Mouse (Mus musculus) megakaryocyte, embryonic 14.5 days (primary cell): Measurements from ENCODE around the gene Dram1. TPM values are rescaled to one million over a fixed set of nuclear protein-coding genes. Genes with fewer than 3 reads are reported as not detected.

Source experiments
- H3K27me3 ChIP-seq: replicated peaks from 2 replicates; pipeline ENCODE3; 2012; ENCODE audit warnings: inconsistent platforms
- H3K36me3 ChIP-seq: replicated peaks from 2 replicates; pipeline ENCODE3; 2012; ENCODE audit warnings: low read length, inconsistent platforms, mixed read lengths
- H3K4me1 ChIP-seq: 2 replicates; pipeline ENCODE4 v1.6.1; 2012; ENCODE audit warnings: inconsistent platforms
- H3K4me3 ChIP-seq: replicated peaks from 2 replicates; pipeline ENCODE3; 2012; ENCODE audit warnings: moderate library complexity, mild to moderate bottlenecking, inconsistent platforms
- H3K9me3 ChIP-seq: 2 replicates; pipeline ENCODE4 v1.6.1; 2012; ENCODE audit warnings: inconsistent platforms
- FLI1 ChIP-seq: IDR thresholded peaks from 2 replicates; pipeline ENCODE4 v1.6.1; 2012; ENCODE audit warnings: low read length, inconsistent platforms, mixed read lengths
- GATA1 ChIP-seq: IDR thresholded peaks from 3 replicates; pipeline ENCODE4 v1.6.1; 2012; ENCODE audit warnings: mixed read lengths, low read length, inconsistent platforms, borderline replicate concordance
- polyA plus RNA-seq: library from polyadenylated mRNA; stranded (reverse); fragments of >175 nt; gene quantifications from 2 replicates; pipeline ENCODE4 v1.2.3, GENCODE M21; 2012; ENCODE audit warnings: low replicate concordance; ENCODE audit not compliant: insufficient read depth

The Dram1 gene
- polyA plus RNA-seq, 1 experiment = 0.72 TPM

DNA sequence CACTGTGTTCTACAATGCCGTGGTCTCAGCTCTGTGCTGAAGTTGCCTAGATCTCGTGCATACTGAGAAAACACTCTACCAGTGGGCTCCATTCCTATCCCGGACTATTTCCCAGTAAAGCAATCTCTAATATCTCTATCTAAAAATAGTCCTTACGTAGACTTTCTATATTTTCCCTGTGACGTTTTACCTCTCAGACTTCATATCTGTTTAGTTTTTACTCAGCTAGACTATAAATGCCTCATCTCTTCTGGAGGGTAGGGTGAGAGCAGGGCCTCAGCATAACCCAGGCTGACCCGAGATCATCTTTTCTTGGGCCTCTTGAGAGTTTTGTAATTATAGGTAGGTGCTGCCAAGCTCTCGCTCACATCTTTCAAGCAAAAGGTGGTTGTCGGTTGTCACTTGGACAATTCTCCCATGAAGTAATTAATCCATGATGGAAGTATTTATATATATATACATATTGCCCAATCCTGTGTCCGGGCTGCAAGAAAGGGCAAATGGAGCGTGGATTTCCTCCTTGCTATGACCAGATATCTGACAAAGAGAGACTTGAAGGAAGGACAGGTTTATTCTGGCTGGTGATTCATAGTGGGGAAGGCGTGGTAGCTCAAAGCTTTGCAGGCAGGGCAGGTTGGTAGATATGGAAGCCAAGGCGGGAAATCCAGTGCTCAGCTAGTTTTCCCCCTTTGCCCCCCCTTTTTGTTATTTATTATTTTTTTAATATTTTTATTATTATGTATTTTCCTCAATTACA is 29.2 kb upstream of the Dram1 start:
- Histone ChIP-seq H3K9me3 (no peaks in the 10 kb centered on the region), H3K36me3 (peaks cover 17% of the 10 kb centered on the region), H3K4me1 (no peaks in the 10 kb centered on the region), H3K27me3 (no peaks in the 10 kb centered on the region), H3K4me3 (no peak overlapping the region)
- TF ChIP-seq FLI1 (no peak), GATA1 (no peak)

DNA sequence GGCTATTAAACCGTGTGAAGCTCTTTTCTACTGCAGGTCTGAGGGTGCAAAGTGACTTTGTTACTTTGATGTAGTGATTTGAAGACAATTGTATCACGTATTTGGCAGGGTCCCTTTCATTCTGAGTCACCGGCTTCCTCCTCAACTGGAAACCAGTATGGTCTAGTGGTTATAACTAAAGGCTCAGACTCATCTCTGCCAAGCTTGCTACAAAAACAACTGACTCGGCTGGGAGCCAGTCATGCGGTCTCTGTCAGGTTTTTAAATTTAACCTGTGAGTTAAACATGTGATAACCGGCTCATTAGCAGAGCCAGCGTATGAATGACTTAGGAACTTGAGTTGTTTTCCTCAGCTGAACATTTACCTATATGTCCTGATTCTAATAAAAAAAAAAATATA is 26.9 kb upstream of the Dram1 start:
- 0 out of 2 replicates have a peak, but pooled peaks cover 3% of the 10 kb centered on the region for H3K9me3 ChIP-seq
- no peak overlapping the region for H3K4me3 ChIP-seq
- H3K27me3 ChIP-seq = no peaks in the 10 kb centered on the region
- peaks cover 16% of the 10 kb centered on the region for H3K36me3 ChIP-seq
- TF ChIP-seq GATA1 (no peak), FLI1 (no peak)
- H3K4me1 ChIP-seq = no peaks in the 10 kb centered on the region

DNA sequence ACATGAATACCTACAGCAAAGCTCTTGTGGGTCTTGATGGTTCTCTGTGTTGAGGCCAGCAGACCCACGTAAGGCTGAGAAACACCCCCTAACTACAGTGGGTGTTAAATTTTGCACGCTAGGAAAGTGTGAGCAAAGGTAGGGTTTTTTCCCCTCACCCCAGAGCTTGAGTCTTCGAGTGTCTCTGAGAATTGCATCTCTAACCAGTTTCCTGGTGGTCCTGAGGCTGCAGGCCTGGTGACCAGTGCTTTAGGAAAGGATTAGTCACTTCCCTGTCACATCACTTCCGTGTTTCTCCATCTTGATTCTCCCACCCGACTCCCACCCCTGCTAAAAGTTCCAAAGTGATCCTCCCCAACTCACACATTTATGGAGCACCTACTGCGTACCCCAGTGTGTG is 25.3 kb upstream of the Dram1 start:
- no peaks in the 10 kb centered on the region for H3K4me1 ChIP-seq
- H3K4me3 ChIP-seq = no peak overlapping the region
- no peaks in the 10 kb centered on the region for H3K27me3 ChIP-seq
- TF ChIP-seq GATA1 (no peak), FLI1 (no peak)
- peaks cover 31% of the 10 kb centered on the region for H3K36me3 ChIP-seq
- H3K9me3 ChIP-seq = 0 out of 2 replicates have a peak, but pooled peaks cover 3% of the 10 kb centered on the region

GRCm38 (mm10) chr10:88403021-88403420 is 24.1 kb upstream of the Dram1 start:
- Histone ChIP-seq H3K4me3 (no peak overlapping the region), H3K36me3 (peaks cover 31% of the 10 kb centered on the region), H3K27me3 (no peaks in the 10 kb centered on the region), H3K9me3 (0 out of 2 replicates have a peak, but pooled peaks cover 3% of the 10 kb centered on the region), H3K4me1 (no peaks in the 10 kb centered on the region)
- TF ChIP-seq FLI1 = no peak
- TF ChIP-seq GATA1 = no peak

DNA sequence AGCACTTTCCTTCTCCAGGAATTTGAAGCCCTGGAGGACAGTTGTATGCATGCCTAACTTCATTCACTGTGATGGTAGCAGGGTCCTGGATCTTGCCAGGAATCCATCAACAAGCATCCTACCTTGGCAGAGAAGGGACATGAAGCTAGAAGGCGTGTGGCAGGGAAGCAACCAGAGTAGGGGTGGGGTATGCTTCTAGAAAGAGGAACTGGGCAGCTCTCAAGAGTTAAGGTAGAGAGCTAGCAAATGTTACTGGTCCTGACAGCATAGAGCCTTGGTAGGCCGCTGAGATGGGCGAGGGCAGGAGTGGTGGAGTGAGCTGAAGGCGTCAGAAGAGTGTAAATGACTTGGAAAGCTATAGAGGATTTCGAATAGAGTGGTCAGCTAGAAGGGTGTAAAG is 20.4 kb upstream of the Dram1 start:
- Histone ChIP-seq H3K4me1 (no peaks in the 10 kb centered on the region), H3K4me3 (no peak overlapping the region), H3K36me3 (peaks cover 28% of the 10 kb centered on the region), H3K27me3 (no peaks in the 10 kb centered on the region), H3K9me3 (0 out of 2 replicates have a peak, but pooled peaks cover 3% of the 10 kb centered on the region)
- TF ChIP-seq FLI1 (no peak), GATA1 (no peak)

- no peak overlapping the region for H3K4me3 ChIP-seq
- 0 out of 2 replicates have a peak, but pooled peaks cover 3% of the 10 kb centered on the region for H3K9me3 ChIP-seq
- no peaks in the 10 kb centered on the region for H3K27me3 ChIP-seq
- no peak for TF ChIP-seq FLI1
- TF ChIP-seq GATA1 = no peak
- no peaks in the 10 kb centered on the region for H3K4me1 ChIP-seq
- H3K36me3 ChIP-seq = peaks cover 29% of the 10 kb centered on the region
These were observed 19.9 kb upstream of the Dram1 start for GRCm38 (mm10) chr10:88398668-88399243.

GRCm38 (mm10) chr10:88392181-88392847 is 13.4 kb upstream of the Dram1 start:
- Histone ChIP-seq H3K9me3 (no peaks in the 10 kb centered on the region), H3K4me3 (no peak overlapping the region), H3K36me3 (peaks cover 16% of the 10 kb centered on the region), H3K27me3 (no peaks in the 10 kb centered on the region), H3K4me1 (peaks cover 21% of the 10 kb centered on the region)
- TF ChIP-seq FLI1 (no peak), GATA1 (no peak)

GRCm38 (mm10) chr10:88391495-88391894 is 12.6 kb upstream of the Dram1 start:
- TF ChIP-seq GATA1 (no peak), FLI1 (no peak)
- no peaks in the 10 kb centered on the region for H3K27me3 ChIP-seq
- peaks cover 22% of the 10 kb centered on the region for H3K4me1 ChIP-seq
- H3K9me3 ChIP-seq = no peaks in the 10 kb centered on the region
- peaks cover 16% of the 10 kb centered on the region for H3K36me3 ChIP-seq
- no peak overlapping the region for H3K4me3 ChIP-seq

DNA sequence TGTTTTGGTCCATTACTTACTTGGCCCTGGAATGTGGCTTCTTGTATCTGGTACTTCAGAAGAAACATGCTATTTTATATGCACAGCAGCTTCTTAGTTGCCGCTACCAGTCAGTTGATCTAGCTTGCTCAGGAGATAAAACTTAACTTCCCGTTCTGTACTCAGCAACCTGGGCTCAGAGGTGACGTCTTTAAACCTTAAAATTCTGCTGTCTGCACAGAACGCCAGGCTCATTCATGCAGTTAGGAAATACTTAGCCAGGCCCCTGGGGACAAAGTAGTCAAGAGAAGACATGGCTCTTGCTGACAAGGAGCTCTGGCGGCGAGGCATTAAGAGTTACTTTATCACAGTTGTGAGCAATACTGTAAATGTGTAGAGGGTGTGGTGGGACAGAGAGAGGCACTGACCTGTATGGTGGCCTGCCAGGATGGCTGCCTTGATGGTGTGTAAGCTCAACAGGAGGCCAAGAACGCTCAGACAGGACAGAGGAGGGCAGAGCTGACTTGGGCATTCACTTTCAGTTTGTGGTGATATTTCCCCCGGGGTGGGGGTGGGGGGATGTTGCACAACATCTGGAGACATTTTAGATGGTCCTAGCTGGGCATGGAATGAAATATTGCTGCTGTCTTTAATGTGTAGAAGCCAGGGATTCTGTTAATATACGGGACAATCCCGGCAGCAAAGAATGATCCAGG is 11.4 kb upstream of the Dram1 start:
- H3K36me3 ChIP-seq = peaks cover 16% of the 10 kb centered on the region
- no peak for TF ChIP-seq FLI1
- TF ChIP-seq GATA1 = no peak
- H3K4me1 ChIP-seq = peaks cover 34% of the 10 kb centered on the region

More for the DNA sequence above, 11.4 kb upstream of the Dram1 start:
- peak overlapping the region; percentile 88 for H3K4me3 ChIP-seq
- H3K27me3 ChIP-seq = no peaks in the 10 kb centered on the region
- H3K9me3 ChIP-seq = no peaks in the 10 kb centered on the region
